Mouse (Mus musculus) C3H10T1/2 (cell line): Measurements from ENCODE around the gene Zbtb25. TPM values are rescaled to one million over a fixed set of nuclear protein-coding genes. Genes with fewer than 3 reads are reported as not detected.

Source experiments
- polyA plus RNA-seq, 2 experiments: library from polyadenylated mRNA; unstranded; fragments of >200 nt; fragmentation: generic; extraction: Trizol; gene quantifications; one replicate each; pipeline ENCODE4 v1.2.1; 2012; ENCODE audit warnings: missing spikeins in 2 of 2

Zbtb25 gene
- 1 to 10 TPM; 1.4 to 7.3 TPM for polyA plus RNA-seq

GRCm38 (mm10) chr12:76369206-76369977, at the start of gene Zbtb25:
Gene Zbtb25 (minus strand): TSS chr12:76369602.

GRCm38 (mm10) chr12:76417433-76417854, 48.0 kb upstream of the Zbtb25 start, which contains the start of gene Ppp1r36:
Gene Ppp1r36 (plus strand): TSS chr12:76417538.

GRCm38 (mm10) chr12:76403886-76404537, 34.6 kb upstream of the Zbtb25 start, which contains the start of gene Hspa2:
Gene Hspa2 (plus strand): TSS chr12:76404176.

GRCm38 (mm10) chr12:76369978-76370830, 802 bp upstream of the Zbtb25 start, which contains the start of gene Zbtb1:
Gene Zbtb1 (plus strand): TSS chr12:76370266.

GRCm38 (mm10) chr12:76324679-76325431, 44.5 kb downstream of the Zbtb25 start, which contains the start of gene Akap5:
Gene Akap5 (plus strand): TSS chr12:76324891.

Other genes starting within 250 kb of the Zbtb25 start
- gene Esr2, start 192.3 kb downstream of the Zbtb25 start, polyA plus RNA-seq = under 1 TPM in 1 of 2 experiments, not detected in 1; 0.05 TPM
- gene Tex21, start 122.9 kb downstream of the Zbtb25 start, polyA plus RNA-seq = not detected
- gene Mthfd1, start 114.3 kb downstream of the Zbtb25 start, polyA plus RNA-seq = 10 to 100 TPM; 22.8 to 44.4 TPM
- gene Akap5, start 44.7 kb downstream of the Zbtb25 start, polyA plus RNA-seq = under 1 TPM; under 0.01 to 0.09 TPM
- 1 to 10 TPM in 1 of 2 experiments, under 1 TPM in 1; 0.14 to 1.1 TPM for gene Zbtb1, start 664 bp upstream of the Zbtb25 start, polyA plus RNA-seq
- 10 to 100 TPM in 1 of 2 experiments, 1 to 10 TPM in 1; 1.2 to 14.6 TPM for gene Hspa2, start 34.6 kb upstream of the Zbtb25 start, polyA plus RNA-seq
- gene Ppp1r36, start 47.9 kb upstream of the Zbtb25 start, polyA plus RNA-seq = not detected
- 10 to 100 TPM in 1 of 2 experiments, 1 to 10 TPM in 1; 3.7 to 11.2 TPM for gene Plekhg3, start 161.3 kb upstream of the Zbtb25 start, polyA plus RNA-seq